Mouse (Mus musculus): ENCODE results near the gene Gm5798.
"Not testable (repeated sequence)": the region's sequence is repeated elsewhere in the genome, so short reads cannot be mapped to it uniquely, and the experiment has no call there.

The Gm5798 gene

GRCm38 (mm10) chr14:41348309-41348708, at the start of gene Gm5798:
Gene Gm5798 (plus strand): TSS chr14:41348609.
- DNase-seq, result not testable (repeated sequence)

GRCm38 (mm10) chr14:41386279-41386678, 37.9 kb downstream of the Gm5798 start, which contains the start of gene Gm7945:
Gene Gm7945 (minus strand): TSS chr14:41386379.
- DNase-seq, result not testable (repeated sequence)

All from lung, postnatal 4 days (tissue).